Comparison of ENCODE assay signal across 12 mouse cellular contexts in genomic region chr9:14970805-14971525, GRCm38 (mm10).
"Had no signal": no experiment of that assay in that cellular context is flagged by ENCODE, and none has a peak within 500 bp of the region (broad histone marks: within the 10 kb centered on the region; RNA-seq: fewer than 3 reads in every experiment).

No protein-coding gene starts in this region.

- DNase-seq: kidney, adult 11 months; kidney, adult 9 months; kidney, postnatal 36 days; layer of hippocampus, adult 9-11 months; layer of hippocampus, postnatal 36 days; right cerebral cortex, adult 18-20 months; right cerebral cortex, postnatal 25 days; thymus, adult 2 months; thymus, postnatal 25 days had no signal

- H3K4me2 ChIP-seq: limb, embryonic 12.5 days; midbrain, embryonic 13.5 days had no signal

- H3K9me3 ChIP-seq: limb, embryonic 12.5 days; midbrain, embryonic 13.5 days had no signal

- H3K4me3 ChIP-seq: limb, embryonic 12.5 days; midbrain, embryonic 13.5 days had no signal

- H3K4me1 ChIP-seq: limb, embryonic 12.5 days; midbrain, embryonic 13.5 days had no signal

- ATAC-seq: midbrain, embryonic 13.5 days had no signal

- H3K27ac ChIP-seq: kidney, postnatal 0 days; limb, embryonic 12.5 days; midbrain, embryonic 13.5 days had no signal

- H3K27me3 ChIP-seq: limb, embryonic 12.5 days; midbrain, embryonic 13.5 days had no signal

- H3K36me3 ChIP-seq: limb, embryonic 12.5 days; midbrain, embryonic 13.5 days had no signal

- H3K9ac ChIP-seq: limb, embryonic 12.5 days; midbrain, embryonic 13.5 days had no signal
